Mouse (Mus musculus): ENCODE data around the gene Id2. TPM values are rescaled to one million over a fixed set of nuclear protein-coding genes. Genes with fewer than 3 reads are reported as not detected.

Gene Id2
- polyA plus RNA-seq, 1 experiment from 2014 or later = 249 TPM

- Histone ChIP-seq H3K4me1 (peaks cover 53% of the 10 kb centered on the region), H3K4me3 (peak overlapping the region; percentile 79), H3K9ac (replicated peaks) (peak overlapping the region; percentile 79), H3K36me3 (no peaks in the 10 kb centered on the region), H3K27ac (replicated peaks) (peak overlapping the region; percentile 93), H3K9me3 (no peaks in the 10 kb centered on the region), H3K27me3 (0 out of 2 replicates have a peak, but pooled peaks cover 6% of the 10 kb centered on the region), H3K4me2 (replicated peaks) (peak overlapping the region; percentile 94)
- ATAC-seq (ENCODE audit: low FRiP score, low read depth) = peak; percentile 84
- under 1% methylated on average over 41 of the region's 41 CpGs for WGBS
These were observed 833 bp downstream of the Id2 start for GRCm38 (mm10) chr12:25095974-25096639.

- peak; percentile 0 for ATAC-seq (ENCODE audit: low FRiP score, low read depth)
- Histone ChIP-seq H3K27ac (replicated peaks) (peak overlapping the region; percentile 78), H3K27me3 (0 out of 2 replicates have a peak, but pooled peaks cover 6% of the 10 kb centered on the region), H3K4me3 (peak overlapping the region; percentile 79), H3K4me2 (replicated peaks) (peak overlapping the region; percentile 94), H3K9me3 (no peaks in the 10 kb centered on the region), H3K9ac (replicated peaks) (peak overlapping the region; percentile 79), H3K4me1 (peaks cover 50% of the 10 kb centered on the region), H3K36me3 (no peaks in the 10 kb centered on the region)
- under 1% methylated on average over 19 of the region's 19 CpGs for WGBS
These were observed 1.4 kb downstream of the Id2 start for GRCm38 (mm10) chr12:25095538-25095937.

- Histone ChIP-seq H3K9me3 (no peaks in the 10 kb centered on the region), H3K4me1 (peaks cover 50% of the 10 kb centered on the region), H3K4me3 (peak overlapping the region; percentile 79), H3K27me3 (peaks cover 6% of the 10 kb centered on the region; the same call in 1 of the 2 replicates), H3K9ac (replicated peaks) (peak overlapping the region; percentile 79), H3K27ac (replicated peaks) (peak overlapping the region; percentile 78), H3K4me2 (replicated peaks) (peak overlapping the region; percentile 94), H3K36me3 (no peaks in the 10 kb centered on the region)
- no peak for ATAC-seq (ENCODE audit: low FRiP score, low read depth)
- under 1% methylated on average over 22 of the region's 22 CpGs for WGBS
These were observed 2.1 kb downstream of the Id2 start for GRCm38 (mm10) chr12:25094621-25095521.

- Histone ChIP-seq H3K9me3 (no peaks in the 10 kb centered on the region), H3K9ac (replicated peaks) (peak overlapping the region; percentile 43; the same call in 1 of the 2 replicates), H3K36me3 (no peaks in the 10 kb centered on the region), H3K27me3 (peaks cover 6% of the 10 kb centered on the region; the same call in 1 of the 2 replicates), H3K27ac (replicated peaks) (0 out of 2 replicates have a peak overlapping the region, but pooled peaks have one; percentile 20), H3K4me1 (peaks cover 37% of the 10 kb centered on the region), H3K4me2 (replicated peaks) (peak overlapping the region; percentile 57), H3K4me3 (peak overlapping the region; percentile 39)
- 12% methylated on average over 11 of the region's 11 CpGs for WGBS
- ATAC-seq (ENCODE audit: low FRiP score, low read depth) = no peak
These were observed 3.6 kb downstream of the Id2 start for GRCm38 (mm10) chr12:25093241-25093774.

GRCm38 (mm10) chr12:25092751-25093211, 4.2 kb downstream of the Id2 start:
- Histone ChIP-seq H3K9me3 (no peaks in the 10 kb centered on the region), H3K36me3 (no peaks in the 10 kb centered on the region), H3K4me1 (peaks cover 32% of the 10 kb centered on the region), H3K9ac (replicated peaks) (peak overlapping the region; percentile 21), H3K4me3 (peak overlapping the region; percentile 39), H3K4me2 (replicated peaks) (peak overlapping the region; percentile 57), H3K27ac (replicated peaks) (no peak overlapping the region), H3K27me3 (peaks cover 6% of the 10 kb centered on the region; the same call in 1 of the 2 replicates)
- 5% methylated on average over 15 of the region's 17 CpGs for WGBS
- peak; percentile 0 for ATAC-seq (ENCODE audit: low FRiP score, low read depth)

GRCm38 (mm10) chr12:25092027-25092704, 4.8 kb downstream of the Id2 start:
- peaks cover 6% of the 10 kb centered on the region; the same call in 1 of the 2 replicates for H3K27me3 ChIP-seq
- H3K36me3 ChIP-seq = no peaks in the 10 kb centered on the region
- peak; percentile 57 for ATAC-seq (ENCODE audit: low FRiP score, low read depth)
- H3K9ac ChIP-seq (replicated peaks) = peak overlapping the region; percentile 21
- H3K4me2 ChIP-seq (replicated peaks) = peak overlapping the region; percentile 57
- peak overlapping the region; percentile 39 for H3K4me3 ChIP-seq
- H3K9me3 ChIP-seq = no peaks in the 10 kb centered on the region
- H3K4me1 ChIP-seq = peaks cover 26% of the 10 kb centered on the region
- no peak overlapping the region for H3K27ac ChIP-seq (replicated peaks)
- 9% methylated on average over 25 of the region's 25 CpGs for WGBS

GRCm38 (mm10) chr12:25089433-25089832, 7.5 kb downstream of the Id2 start:
- no peak overlapping the region for H3K4me2 ChIP-seq (replicated peaks)
- H3K4me3 ChIP-seq = no peak overlapping the region
- H3K9me3 ChIP-seq = no peaks in the 10 kb centered on the region
- no peak for ATAC-seq (ENCODE audit: low FRiP score, low read depth)
- H3K4me1 ChIP-seq = peaks cover 16% of the 10 kb centered on the region
- H3K36me3 ChIP-seq = no peaks in the 10 kb centered on the region
- WGBS = 59% methylated on average over 1 of the region's 1 CpGs
- H3K27me3 ChIP-seq = peaks cover 6% of the 10 kb centered on the region; the same call in 1 of the 2 replicates
- H3K9ac ChIP-seq (replicated peaks) = no peak overlapping the region
- H3K27ac ChIP-seq (replicated peaks) = no peak overlapping the region

- no peaks in the 10 kb centered on the region for H3K9me3 ChIP-seq
- no peaks in the 10 kb centered on the region; the same call in 1 of the 2 replicates for H3K27me3 ChIP-seq
- WGBS = 69% methylated on average over 4 of the region's 4 CpGs
- H3K36me3 ChIP-seq = no peaks in the 10 kb centered on the region
- no peak overlapping the region for H3K4me3 ChIP-seq
- H3K9ac ChIP-seq (replicated peaks) = no peak overlapping the region
- no peak for ATAC-seq (ENCODE audit: low FRiP score, low read depth)
- H3K27ac ChIP-seq (replicated peaks) = no peak overlapping the region
- no peak overlapping the region for H3K4me2 ChIP-seq (replicated peaks)
- H3K4me1 ChIP-seq = peaks cover 7% of the 10 kb centered on the region; the same call in 1 of the 2 replicates
These were observed 10.0 kb downstream of the Id2 start for GRCm38 (mm10) chr12:25086966-25087365.

GRCm38 (mm10) chr12:25083260-25084178, 13.4 kb downstream of the Id2 start:
- 0 out of 2 replicates have a peak, but pooled peaks have one; percentile 30 for ATAC-seq (ENCODE audit: low FRiP score, low read depth)
- H3K4me2 ChIP-seq (replicated peaks) = peak overlapping the region; percentile 32
- WGBS = 48% methylated on average over 26 of the region's 26 CpGs

GRCm38 (mm10) chr12:25074344-25074743, 22.6 kb downstream of the Id2 start:
- no peaks in the 10 kb centered on the region for H3K9me3 ChIP-seq
- no peak overlapping the region for H3K9ac ChIP-seq (replicated peaks)
- H3K4me1 ChIP-seq = no peaks in the 10 kb centered on the region
- H3K4me3 ChIP-seq = no peak overlapping the region
- H3K4me2 ChIP-seq (replicated peaks) = no peak overlapping the region
- H3K36me3 ChIP-seq = no peaks in the 10 kb centered on the region
- WGBS = 87% methylated on average over 3 of the region's 3 CpGs
- H3K27ac ChIP-seq (replicated peaks) = no peak overlapping the region
- H3K27me3 ChIP-seq = no peaks in the 10 kb centered on the region
- no peak for ATAC-seq (ENCODE audit: low FRiP score, low read depth)

More at GRCm38 (mm10) chr12:25083260-25084178, 13.4 kb downstream of the Id2 start:
- H3K4me3 ChIP-seq = no peak overlapping the region
- no peak overlapping the region for H3K27ac ChIP-seq (replicated peaks)
- H3K36me3 ChIP-seq = no peaks in the 10 kb centered on the region
- H3K9me3 ChIP-seq = no peaks in the 10 kb centered on the region
- peaks cover 4% of the 10 kb centered on the region; the same call in 1 of the 2 replicates for H3K4me1 ChIP-seq
- no peak overlapping the region for H3K9ac ChIP-seq (replicated peaks)
- no peaks in the 10 kb centered on the region for H3K27me3 ChIP-seq
